Mouse (Mus musculus): Measurements from ENCODE around the gene Ccm2l. TPM values are rescaled to one million over a fixed set of nuclear protein-coding genes. Genes with fewer than 3 reads are reported as not detected.

Gene Ccm2l
- total and polyA plus RNA-seq, 3 experiments = not detected

DNA sequence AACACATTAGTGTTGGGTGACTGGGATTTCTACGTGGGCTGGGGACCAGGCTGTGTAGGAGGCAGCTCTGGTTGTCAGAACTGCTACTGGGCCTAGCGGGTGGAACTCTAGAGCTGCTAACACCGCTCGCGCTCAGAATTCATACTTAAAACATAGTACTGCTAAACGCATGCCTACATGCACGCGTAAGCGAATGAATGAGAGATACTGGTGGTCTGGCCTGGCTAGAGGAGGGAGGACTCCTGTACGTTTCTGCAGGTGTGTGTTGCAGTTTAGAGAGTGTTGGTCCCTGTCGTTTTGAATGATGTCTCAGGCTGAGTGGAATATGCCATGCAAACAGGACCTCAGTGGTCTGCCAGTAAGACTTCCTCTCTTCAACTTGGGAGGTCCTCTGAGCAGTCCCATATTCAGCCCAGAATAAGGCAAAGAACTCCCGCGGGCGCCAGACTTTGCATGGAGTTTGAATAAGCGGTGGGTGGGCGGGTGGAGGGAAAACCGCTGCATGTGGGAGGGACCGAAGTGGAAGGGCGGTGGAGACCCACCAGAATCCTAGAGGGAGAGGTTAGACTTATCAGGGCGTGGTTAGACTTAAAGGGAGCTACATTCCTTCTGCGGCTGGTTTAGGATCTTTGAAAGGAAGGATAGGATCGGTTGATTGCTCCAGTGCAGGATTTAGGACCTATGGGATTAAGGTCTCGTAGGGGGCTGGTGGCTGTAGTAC lies 41.5 kb downstream of the Ccm2l start:
- H3K4me3 ChIP-seq (ENCODE audit: control insufficient read depth in 1 of 2, insufficient read depth in 1 of 2, low read depth in 2 of 2, low read length in 2 of 2) = no peak overlapping the region
- DNase-seq (ENCODE audit: low read depth, low spot score) = no peak
- H3K27ac ChIP-seq (ENCODE audit: control insufficient read depth, low read depth, low read length) = no peak overlapping the region
- no peaks in the 10 kb centered on the region for H3K9me3 ChIP-seq (replicated peaks; ENCODE audit: insufficient read depth, low read length)
- no peaks in the 10 kb centered on the region for H3K79me2 ChIP-seq (ENCODE audit: control insufficient read depth, insufficient read depth, low read length, poor library complexity)
- peaks cover 10 to 14% of the 10 kb centered on the region in 2 experiments for H3K27me3 ChIP-seq (ENCODE audit: control insufficient read depth in 1 of 2, insufficient read depth in 2 of 2, low read length in 2 of 2)
- H3K4me1 ChIP-seq (ENCODE audit: control insufficient read depth in 1 of 2, insufficient read depth in 2 of 2, low read length in 2 of 2) = no peaks in the 10 kb centered on the region
- TF ChIP-seq RAD21 (IDR thresholded peaks at IDR 0.05; ENCODE audit: low read depth, low read length) = no peak
- TF ChIP-seq E2F4 (IDR thresholded peaks at IDR 0.05; ENCODE audit: borderline replicate concordance, low read depth, low read length) = no peak
- H3K9ac ChIP-seq (ENCODE audit: control insufficient read depth, low read depth, low read length, poor library complexity, severe bottlenecking) = no peak overlapping the region
- H3K36me3 ChIP-seq (ENCODE audit: control insufficient read depth in 1 of 2, insufficient read depth in 2 of 2, low read length in 2 of 2) = no peaks in the 10 kb centered on the region

DNA sequence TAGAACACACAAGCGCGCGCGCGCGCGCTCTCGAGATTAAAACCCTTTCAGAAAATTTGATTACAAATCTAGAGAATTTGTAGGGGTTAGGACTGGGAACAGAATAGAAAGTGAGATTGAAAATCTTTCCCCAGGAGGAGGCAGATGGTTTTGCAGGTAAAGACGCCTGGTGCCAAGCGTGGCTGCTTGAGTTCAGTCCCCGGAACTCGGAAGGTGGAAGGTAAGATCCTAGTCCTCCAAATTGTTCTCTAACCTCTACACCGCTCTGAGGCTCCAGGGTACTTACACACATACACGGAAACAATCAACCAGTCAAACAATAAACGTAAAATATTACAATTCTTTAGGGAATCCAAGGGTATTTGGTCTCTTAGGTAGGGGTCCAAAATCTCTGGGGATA lies 42.0 kb downstream of the Ccm2l start:
- no peaks in the 10 kb centered on the region for H3K79me2 ChIP-seq (ENCODE audit: control insufficient read depth, insufficient read depth, low read length, poor library complexity)
- no peak overlapping the region for H3K9ac ChIP-seq (ENCODE audit: control insufficient read depth, low read depth, low read length, poor library complexity, severe bottlenecking)
- no peak for DNase-seq (ENCODE audit: low read depth, low spot score)
- TF ChIP-seq MXI1 (IDR thresholded peaks at IDR 0.05; ENCODE audit: low read depth, low read length) = no peak
- TF ChIP-seq USF2 (IDR thresholded peaks at IDR 0.05; ENCODE audit: borderline replicate concordance in 1 of 2, insufficient read depth in 1 of 2, low read depth in 1 of 2, low read length in 2 of 2) = no peak
- TF ChIP-seq CHD2 (IDR thresholded peaks at IDR 0.05; ENCODE audit: low read length) = no peak
- no peak for TF ChIP-seq POLR2AphosphoS5 (IDR thresholded peaks at IDR 0.05; ENCODE audit: borderline replicate concordance, low read depth, low read length)
- no peak for TF ChIP-seq MAZ (IDR thresholded peaks at IDR 0.05; ENCODE audit: low read depth, low read length)
- H3K9me3 ChIP-seq (replicated peaks; ENCODE audit: insufficient read depth, low read length) = no peaks in the 10 kb centered on the region
- no peak overlapping the region for H3K4me3 ChIP-seq (ENCODE audit: control insufficient read depth in 1 of 2, insufficient read depth in 1 of 2, low read depth in 2 of 2, low read length in 2 of 2)
- no peaks in the 10 kb centered on the region for H3K36me3 ChIP-seq (ENCODE audit: control insufficient read depth in 1 of 2, insufficient read depth in 2 of 2, low read length in 2 of 2)
- H3K4me1 ChIP-seq (ENCODE audit: control insufficient read depth in 1 of 2, insufficient read depth in 2 of 2, low read length in 2 of 2) = no peaks in the 10 kb centered on the region
- H3K27me3 ChIP-seq (ENCODE audit: control insufficient read depth in 1 of 2, insufficient read depth in 2 of 2, low read length in 2 of 2) = peaks cover 10 to 14% of the 10 kb centered on the region in 2 experiments
- no peak overlapping the region for H3K27ac ChIP-seq (ENCODE audit: control insufficient read depth, low read depth, low read length)

DNA sequence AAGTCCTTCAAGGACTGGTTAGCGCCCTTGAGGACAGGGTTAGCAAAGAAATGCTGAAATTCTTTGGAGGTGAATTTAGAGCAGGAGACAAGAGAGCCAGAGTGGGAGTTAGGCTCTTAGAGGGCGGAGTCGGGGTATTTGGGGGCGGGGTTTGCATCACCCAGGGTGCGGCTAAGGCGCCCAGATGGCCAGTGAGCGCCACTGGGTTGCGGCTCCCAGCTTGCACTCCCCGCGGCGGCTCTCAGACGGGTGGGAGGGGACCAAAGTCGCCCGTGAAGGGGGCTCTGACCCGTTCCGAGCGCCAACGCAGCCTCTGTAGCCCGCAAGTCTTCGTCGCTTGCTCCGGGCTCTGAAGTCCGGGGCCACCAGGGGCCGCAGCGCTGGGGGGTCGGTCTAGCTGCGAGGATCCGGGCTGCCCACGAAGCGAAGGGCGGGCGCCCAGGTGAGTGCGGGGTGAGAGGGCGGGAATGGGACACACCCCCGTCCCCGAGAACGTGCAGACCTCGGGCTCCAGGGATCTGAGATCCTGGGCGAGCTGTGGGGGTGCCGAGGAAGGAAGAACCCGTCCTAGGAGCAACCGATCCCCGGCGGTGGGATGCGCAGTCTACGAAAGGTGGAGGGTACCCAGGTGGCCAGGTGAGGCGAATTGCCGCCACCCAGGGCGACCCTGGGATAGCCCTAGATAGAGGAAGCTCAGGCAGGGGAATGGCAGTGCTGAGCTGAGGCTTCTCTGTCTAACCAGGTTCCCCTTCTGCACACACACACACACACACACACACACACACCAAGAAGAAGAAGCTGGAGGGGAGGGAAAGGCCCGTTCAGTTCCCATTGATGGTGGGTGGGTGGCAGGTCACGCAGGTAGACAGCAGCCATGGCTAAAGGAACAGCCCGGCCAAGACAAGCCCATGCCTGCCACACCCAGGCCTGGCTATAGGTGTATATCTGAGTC lies 42.8 kb downstream of the Ccm2l start, which contains the start of gene Hck:
Hck (plus strand) TSS at position 156 of the 952 bp plus-strand sequence.
- no peaks in the 10 kb centered on the region for H3K4me1 ChIP-seq (ENCODE audit: control insufficient read depth in 1 of 2, insufficient read depth in 2 of 2, low read length in 2 of 2)
- no peaks in the 10 kb centered on the region for H3K36me3 ChIP-seq (ENCODE audit: control insufficient read depth in 1 of 2, insufficient read depth in 2 of 2, low read length in 2 of 2)
- no peaks in the 10 kb centered on the region for H3K79me2 ChIP-seq (ENCODE audit: control insufficient read depth, insufficient read depth, low read length, poor library complexity)
- no peak within 1 kb of the TSS for H3K27ac ChIP-seq (ENCODE audit: control insufficient read depth, low read depth, low read length)
- H3K4me3 ChIP-seq (ENCODE audit: control insufficient read depth in 1 of 2, insufficient read depth in 1 of 2, low read depth in 2 of 2, low read length in 2 of 2) = no peak within 1 kb of the TSS
- H3K9ac ChIP-seq (ENCODE audit: control insufficient read depth, low read depth, low read length, poor library complexity, severe bottlenecking) = no peak within 1 kb of the TSS
- H3K9me3 ChIP-seq (replicated peaks; ENCODE audit: insufficient read depth, low read length) = no peaks in the 10 kb centered on the region
- peaks cover 8 to 14% of the 10 kb centered on the region in 2 experiments for H3K27me3 ChIP-seq (ENCODE audit: control insufficient read depth in 1 of 2, insufficient read depth in 2 of 2, low read length in 2 of 2)
- no peak for DNase-seq (ENCODE audit: low read depth, low spot score)
- no peak for TF ChIP-seq TAL1 (IDR thresholded peaks at IDR 0.05; ENCODE audit: low read length)
- TF ChIP-seq ZKSCAN1 (IDR thresholded peaks at IDR 0.05; ENCODE audit: low read depth, low read length) = no peak
- TF ChIP-seq BHLHE40 (IDR thresholded peaks at IDR 0.05; ENCODE audit: borderline replicate concordance, low read depth, low read length) = no peak
- no peak for TF ChIP-seq UBTF (IDR thresholded peaks at IDR 0.05; ENCODE audit: borderline replicate concordance, insufficient read depth, low read depth, low read length)
- no peak for TF ChIP-seq USF2 (IDR thresholded peaks at IDR 0.05; ENCODE audit: borderline replicate concordance in 1 of 2, insufficient read depth in 1 of 2, low read depth in 1 of 2, low read length in 2 of 2)
- no peak for TF ChIP-seq HCFC1 (IDR thresholded peaks at IDR 0.05; ENCODE audit: low read depth, low read length)
- no peak for TF ChIP-seq MAFK (IDR thresholded peaks at IDR 0.05; ENCODE audit: borderline replicate concordance, low read depth, low read length)
- no peak for TF ChIP-seq TCF12 (IDR thresholded peaks at IDR 0.05; ENCODE audit: low read depth, low read length)
- no peak for TF ChIP-seq SIN3A (IDR thresholded peaks at IDR 0.05; ENCODE audit: low read length)
- TF ChIP-seq CTCF (IDR thresholded peaks at IDR 0.05 in 2 of 3, conservative IDR thresholded peaks at IDR 0.05 in 1 of 3; ENCODE audit: control insufficient read depth in 1 of 3, insufficient read depth in 1 of 3, low read depth in 2 of 3, low read length in 3 of 3, poor library complexity in 1 of 3, severe bottlenecking in 1 of 3) = no peak
- TF ChIP-seq E2F4 (IDR thresholded peaks at IDR 0.05; ENCODE audit: borderline replicate concordance, low read depth, low read length) = no peak
- TF ChIP-seq POLR2AphosphoS2 (IDR thresholded peaks at IDR 0.05; ENCODE audit: low read length) = no peak
- TF ChIP-seq MYB (IDR thresholded peaks at IDR 0.05; ENCODE audit: low read depth, low read length) = no peak
- TF ChIP-seq ELF1 (IDR thresholded peaks at IDR 0.05; ENCODE audit: low read depth, low read length) = no peak
- no peak for TF ChIP-seq NRF1 (IDR thresholded peaks at IDR 0.05; ENCODE audit: insufficient read depth, low read depth, low read length, poor library complexity, severe bottlenecking)
- TF ChIP-seq ZNF384 (IDR thresholded peaks at IDR 0.05; ENCODE audit: low read depth, low read length) = no peak
- TF ChIP-seq MYC (IDR thresholded peaks at IDR 0.05; ENCODE audit: low read depth, low read length) = no peak
